Mouse (Mus musculus): ENCODE measurements at regions not wholly inside any gene's neighbourhood (a gene's known extent, or its start where the extent isn't known, plus 50 kb on each side); places are given as distances from the start of the nearest gene placed in this dataset.

GRCm38 (mm10) chr8:8992461-8993032 is 302.2 kb upstream of the Arglu1 start:
- no peak for TF ChIP-seq EP300 (IDR thresholded peaks at IDR 0.05; ENCODE audit: low read depth)
- TF ChIP-seq CTCF (IDR thresholded peaks at IDR 0.05; ENCODE audit: low read depth) = peak; percentile 52; the same call in 1 of the 2 replicates
